Mouse (Mus musculus): Measurements from ENCODE around the gene Epp13. TPM values are rescaled to one million over a fixed set of nuclear protein-coding genes. Genes with fewer than 3 reads are reported as not detected.
A peak's percentile ranks its signal among the peaks of the same experiment; 100 is the strongest.
"Not testable (repeated sequence)": the region's sequence is repeated elsewhere in the genome, so short reads cannot be mapped to it uniquely, and the experiment has no call there.

The Epp13 gene
- total RNA-seq (2014; fragmentation: Nextera tagmentation) (not detected in 2 replicates), total RNA-seq (2017) (not detected in 2 replicates)

GRCm38 (mm10) chr7:6252410-6252809 is at the start of gene Epp13:
TSS of gene Epp13 (plus strand) at chr7:6252710.
- ATAC-seq (replicated peaks; ENCODE audit: low FRiP score, low TSS enrichment, poor library complexity, severe bottlenecking) = no peak

- no peak for ATAC-seq (replicated peaks; ENCODE audit: low FRiP score, low TSS enrichment, poor library complexity, severe bottlenecking)
Observed at GRCm38 (mm10) chr7:6204200-6204599, 48.3 kb upstream of the Epp13 start.

GRCm38 (mm10) chr7:6213144-6213543 is 39.4 kb upstream of the Epp13 start:
- 0 out of 2 replicates have a peak, but pooled peaks have one; percentile 57 for ATAC-seq (replicated peaks; ENCODE audit: low FRiP score, low TSS enrichment, poor library complexity, severe bottlenecking)

GRCm38 (mm10) chr7:6214691-6215090 is 37.8 kb upstream of the Epp13 start:
- not testable (repeated sequence) for ATAC-seq (replicated peaks; ENCODE audit: low FRiP score, low TSS enrichment, poor library complexity, severe bottlenecking)

GRCm38 (mm10) chr7:6220147-6220546 is 32.4 kb upstream of the Epp13 start:
- no peak for ATAC-seq (replicated peaks; ENCODE audit: low FRiP score, low TSS enrichment, poor library complexity, severe bottlenecking)

- ATAC-seq (replicated peaks; ENCODE audit: low FRiP score, low TSS enrichment, poor library complexity, severe bottlenecking) = no peak
Observed at GRCm38 (mm10) chr7:6221978-6222377, 30.5 kb upstream of the Epp13 start, which contains the start of gene Zscan5b. TSS of gene Zscan5b (plus strand) at chr7:6222278.

- not testable (repeated sequence) for ATAC-seq (replicated peaks; ENCODE audit: low FRiP score, low TSS enrichment, poor library complexity, severe bottlenecking)
Observed at GRCm38 (mm10) chr7:6228491-6228890, 24.0 kb upstream of the Epp13 start.

GRCm38 (mm10) chr7:6239787-6240186 is 12.7 kb upstream of the Epp13 start:
- no peak for ATAC-seq (replicated peaks; ENCODE audit: low FRiP score, low TSS enrichment, poor library complexity, severe bottlenecking)

GRCm38 (mm10) chr7:6240841-6241425 is 11.6 kb upstream of the Epp13 start:
- peak; percentile 89 for ATAC-seq (replicated peaks; ENCODE audit: low FRiP score, low TSS enrichment, poor library complexity, severe bottlenecking)

GRCm38 (mm10) chr7:6244361-6245292 is 7.9 kb upstream of the Epp13 start:
- ATAC-seq (replicated peaks; ENCODE audit: low FRiP score, low TSS enrichment, poor library complexity, severe bottlenecking) = no peak

- ATAC-seq (replicated peaks; ENCODE audit: low FRiP score, low TSS enrichment, poor library complexity, severe bottlenecking) = no peak
Observed at GRCm38 (mm10) chr7:6254451-6254850, 1.9 kb downstream of the Epp13 start.

GRCm38 (mm10) chr7:6257386-6257785 is 4.9 kb downstream of the Epp13 start:
- no peak for ATAC-seq (replicated peaks; ENCODE audit: low FRiP score, low TSS enrichment, poor library complexity, severe bottlenecking)

GRCm38 (mm10) chr7:6258232-6259220 is 6.0 kb downstream of the Epp13 start:
- no peak for ATAC-seq (replicated peaks; ENCODE audit: low FRiP score, low TSS enrichment, poor library complexity, severe bottlenecking)

GRCm38 (mm10) chr7:6260004-6260403 is 7.5 kb downstream of the Epp13 start:
- not testable (repeated sequence) for ATAC-seq (replicated peaks; ENCODE audit: low FRiP score, low TSS enrichment, poor library complexity, severe bottlenecking)

- ATAC-seq (replicated peaks; ENCODE audit: low FRiP score, low TSS enrichment, poor library complexity, severe bottlenecking) = no peak
Observed at GRCm38 (mm10) chr7:6262120-6262519, 9.6 kb downstream of the Epp13 start.

- no peak for ATAC-seq (replicated peaks; ENCODE audit: low FRiP score, low TSS enrichment, poor library complexity, severe bottlenecking)
Observed at GRCm38 (mm10) chr7:6262984-6263383, 10.5 kb downstream of the Epp13 start.

- ATAC-seq (replicated peaks; ENCODE audit: low FRiP score, low TSS enrichment, poor library complexity, severe bottlenecking) = peak; percentile 77
Observed at GRCm38 (mm10) chr7:6265695-6266094, 13.2 kb downstream of the Epp13 start.

GRCm38 (mm10) chr7:6277906-6278305 is 25.4 kb downstream of the Epp13 start:
- ATAC-seq (replicated peaks; ENCODE audit: low FRiP score, low TSS enrichment, poor library complexity, severe bottlenecking) = peak; percentile 90

- ATAC-seq (replicated peaks; ENCODE audit: low FRiP score, low TSS enrichment, poor library complexity, severe bottlenecking) = peak; percentile 40
Observed at GRCm38 (mm10) chr7:6282749-6283148, 30.2 kb downstream of the Epp13 start.
